Mouse (Mus musculus): ENCODE measurements around the gene Mcam. TPM values are rescaled to one million over a fixed set of nuclear protein-coding genes. Genes with fewer than 3 reads are reported as not detected.

The Mcam gene
- polyA plus RNA-seq, 1 experiment from 2014 or later, result 113 TPM

DNA sequence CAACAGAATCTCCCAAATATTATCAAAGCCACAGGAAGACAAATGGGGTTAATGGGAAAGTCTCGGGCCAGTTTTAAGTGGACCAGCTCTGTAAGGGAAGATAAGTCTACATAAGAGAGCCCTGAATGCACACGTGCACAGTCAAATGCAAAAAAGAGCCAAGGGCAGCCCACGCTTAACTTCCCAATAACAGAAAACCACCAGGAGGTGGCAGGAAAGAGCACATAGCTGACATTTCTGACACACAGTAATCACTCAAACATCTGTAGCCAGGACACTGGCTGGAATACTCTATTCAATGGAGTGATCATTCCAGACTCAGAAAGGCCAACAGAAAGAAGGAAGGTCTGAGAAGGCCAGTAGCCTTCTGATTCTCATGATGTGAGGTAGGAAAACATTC is 13.0 kb downstream of the Mcam start:
- DNase-seq (ENCODE audit: low spot score) (peak; percentile 34), ATAC-seq (peak; percentile 25; the same call in 1 of the 2 replicates)
- Histone ChIP-seq H3K4me1 (ENCODE audit: insufficient read depth, low read depth, low read length) (no peaks in the 10 kb centered on the region), H3K27me3 (replicated peaks; ENCODE audit: insufficient read depth, low read length) (no peaks in the 10 kb centered on the region), H3K9me3 (ENCODE audit: low read length) (no peaks in the 10 kb centered on the region), H3K27ac (ENCODE audit: low read length) (no peak overlapping the region), H3K36me3 (ENCODE audit: insufficient read depth, low read length) (no peaks in the 10 kb centered on the region; the same call in 1 of the 2 replicates), H3K4me3 (ENCODE audit: low read depth, low read length) (no peak overlapping the region), H3K9ac (replicated peaks; ENCODE audit: low read depth) (no peak overlapping the region), H3K4me2 (replicated peaks; ENCODE audit: low read depth, low read length) (no peak overlapping the region)
- 43% methylated on average over 3 of the region's 3 CpGs for WGBS
- TF ChIP-seq CTCF (IDR thresholded peaks at IDR 0.05) (peak; percentile 73), EP300 (IDR thresholded peaks at IDR 0.05) (no peak)

DNA sequence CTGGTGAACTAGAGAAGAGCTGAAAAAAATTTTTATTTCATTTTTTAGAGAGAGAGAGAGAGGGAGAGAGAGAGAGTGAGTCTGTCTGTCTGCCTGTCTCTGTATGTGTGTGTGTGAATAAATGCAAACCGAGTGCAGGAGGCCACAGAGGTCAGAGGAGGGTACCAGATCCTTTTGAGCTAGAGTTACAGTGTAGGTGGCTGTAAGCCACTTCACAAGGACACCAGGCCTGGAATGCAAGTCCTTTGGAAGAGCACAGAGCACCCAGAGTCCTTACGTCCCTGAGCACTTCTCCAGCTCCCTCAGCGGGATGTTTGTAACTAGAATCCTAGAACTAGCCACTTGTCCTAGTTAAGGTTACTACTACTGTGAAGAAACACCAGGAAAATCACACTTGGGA is 25.6 kb downstream of the Mcam start:
- 82% methylated on average over 3 of the region's 3 CpGs for WGBS
- TF ChIP-seq EP300 (IDR thresholded peaks at IDR 0.05) (no peak), CTCF (IDR thresholded peaks at IDR 0.05) (no peak)
- DNase-seq (ENCODE audit: low spot score), result no peak
- no peaks in the 10 kb centered on the region for H3K4me1 ChIP-seq (ENCODE audit: insufficient read depth, low read depth, low read length)
- H3K9me3 ChIP-seq (ENCODE audit: low read length), result no peaks in the 10 kb centered on the region
- H3K27me3 ChIP-seq (replicated peaks; ENCODE audit: insufficient read depth, low read length), result no peaks in the 10 kb centered on the region
- H3K27ac ChIP-seq (ENCODE audit: low read length), result no peak overlapping the region
- H3K4me2 ChIP-seq (replicated peaks; ENCODE audit: low read depth, low read length), result no peak overlapping the region
- peaks cover 28% of the 10 kb centered on the region for H3K36me3 ChIP-seq (ENCODE audit: insufficient read depth, low read length)
- no peak overlapping the region for H3K4me3 ChIP-seq (ENCODE audit: low read depth, low read length)
- no peak overlapping the region for H3K9ac ChIP-seq (replicated peaks; ENCODE audit: low read depth)
- ATAC-seq, result no peak

DNA sequence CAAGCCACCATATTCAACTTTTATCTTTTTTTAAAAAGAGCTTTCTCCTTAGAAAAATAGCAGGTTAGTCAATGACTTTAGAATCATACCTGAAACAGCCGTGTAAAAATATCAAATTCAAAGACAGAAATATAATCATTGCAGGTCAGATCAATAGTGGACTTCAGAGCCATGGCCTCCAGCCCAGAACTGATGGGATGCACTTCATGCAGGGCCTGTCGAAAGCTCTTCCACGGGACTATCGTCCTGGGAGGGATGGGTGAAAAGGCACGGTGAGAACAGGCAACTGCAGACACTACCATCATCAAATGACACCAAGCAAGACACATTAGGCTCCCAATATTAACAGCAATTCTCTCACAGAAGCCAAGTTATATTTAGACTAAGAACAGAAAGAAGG is 34.7 kb downstream of the Mcam start:
- H3K27me3 ChIP-seq (replicated peaks; ENCODE audit: insufficient read depth, low read length), result no peaks in the 10 kb centered on the region
- 84% methylated on average over 5 of the region's 5 CpGs for WGBS
- H3K9ac ChIP-seq (replicated peaks; ENCODE audit: low read depth), result no peak overlapping the region
- no peak overlapping the region for H3K27ac ChIP-seq (ENCODE audit: low read length)
- H3K4me2 ChIP-seq (replicated peaks; ENCODE audit: low read depth, low read length), result no peak overlapping the region
- no peak for DNase-seq (ENCODE audit: low spot score)
- ATAC-seq, result no peak
- TF ChIP-seq EP300 (IDR thresholded peaks at IDR 0.05) (no peak), CTCF (IDR thresholded peaks at IDR 0.05) (no peak)
- H3K4me3 ChIP-seq (ENCODE audit: low read depth, low read length), result no peak overlapping the region
- H3K36me3 ChIP-seq (ENCODE audit: insufficient read depth, low read length), result peaks cover 13% of the 10 kb centered on the region; the same call in 1 of the 2 replicates
- H3K9me3 ChIP-seq (ENCODE audit: low read length), result no peaks in the 10 kb centered on the region
- no peaks in the 10 kb centered on the region for H3K4me1 ChIP-seq (ENCODE audit: insufficient read depth, low read depth, low read length)

DNA sequence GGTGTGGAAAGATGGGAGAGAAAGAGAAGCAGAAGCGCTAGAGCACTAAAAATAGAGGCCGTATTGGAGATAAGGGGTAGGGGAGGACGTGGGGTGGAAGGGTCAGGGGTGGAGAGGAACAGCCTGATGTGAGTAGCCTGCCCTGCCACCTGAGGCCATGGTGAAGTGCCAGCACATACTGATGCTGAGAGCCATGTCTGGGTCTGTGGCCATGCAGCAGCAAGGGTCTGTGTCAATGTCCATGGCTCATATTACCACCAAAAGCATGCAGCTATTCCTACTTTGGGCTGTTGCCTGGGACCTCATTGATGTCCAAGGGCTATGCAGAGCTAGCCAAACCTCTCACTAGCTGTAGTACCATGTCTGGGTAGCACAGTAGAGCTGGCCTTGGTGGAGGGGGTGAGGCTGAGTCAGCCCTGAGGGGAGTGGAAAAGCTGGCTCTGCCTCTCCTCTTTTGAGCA is 36.5 kb downstream of the Mcam start:
- TF ChIP-seq CTCF (IDR thresholded peaks at IDR 0.05), result no peak
- TF ChIP-seq EP300 (IDR thresholded peaks at IDR 0.05), result no peak
- DNase-seq (ENCODE audit: low spot score), result no peak
- Histone ChIP-seq H3K27ac (ENCODE audit: low read length) (no peak overlapping the region), H3K4me1 (ENCODE audit: insufficient read depth, low read depth, low read length) (no peaks in the 10 kb centered on the region), H3K4me2 (replicated peaks; ENCODE audit: low read depth, low read length) (no peak overlapping the region), H3K36me3 (ENCODE audit: insufficient read depth, low read length) (peaks cover 13% of the 10 kb centered on the region; the same call in 1 of the 2 replicates), H3K27me3 (replicated peaks; ENCODE audit: insufficient read depth, low read length) (no peaks in the 10 kb centered on the region), H3K9me3 (ENCODE audit: low read length) (no peaks in the 10 kb centered on the region), H3K9ac (replicated peaks; ENCODE audit: low read depth) (no peak overlapping the region), H3K4me3 (ENCODE audit: low read depth, low read length) (no peak overlapping the region)
- ATAC-seq, result no peak
- WGBS, result 77% methylated on average over 3 of the region's 3 CpGs

DNA sequence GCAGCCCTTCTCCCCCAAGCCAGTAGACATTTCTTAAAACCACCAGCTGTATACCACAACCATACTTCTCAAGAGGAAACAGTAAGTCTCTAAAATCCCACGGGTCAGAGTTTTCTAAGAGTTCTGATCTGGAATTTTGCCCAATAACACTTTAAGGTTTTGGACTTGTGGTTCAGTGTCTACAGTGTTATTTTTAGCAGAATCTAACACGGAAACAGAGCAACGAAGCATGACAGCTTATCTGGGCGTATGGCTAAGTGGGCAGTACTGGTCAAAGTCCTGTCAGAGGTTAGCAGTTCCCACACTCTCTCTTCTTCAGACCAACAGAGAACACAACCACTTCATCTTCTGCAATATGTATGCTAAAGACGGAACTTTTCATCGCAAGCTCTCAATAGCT is 41.3 kb downstream of the Mcam start:
- Histone ChIP-seq H3K4me2 (replicated peaks; ENCODE audit: low read depth, low read length) (no peak overlapping the region), H3K36me3 (ENCODE audit: insufficient read depth, low read length) (peaks cover 5% of the 10 kb centered on the region; the same call in 1 of the 2 replicates), H3K4me1 (ENCODE audit: insufficient read depth, low read depth, low read length) (no peaks in the 10 kb centered on the region), H3K4me3 (ENCODE audit: low read depth, low read length) (no peak overlapping the region), H3K27me3 (replicated peaks; ENCODE audit: insufficient read depth, low read length) (no peaks in the 10 kb centered on the region), H3K9ac (replicated peaks; ENCODE audit: low read depth) (no peak overlapping the region), H3K27ac (ENCODE audit: low read length) (peak overlapping the region; percentile 14; the same call in 1 of the 2 replicates), H3K9me3 (ENCODE audit: low read length) (no peaks in the 10 kb centered on the region)
- no peak for TF ChIP-seq CTCF (IDR thresholded peaks at IDR 0.05)
- TF ChIP-seq EP300 (IDR thresholded peaks at IDR 0.05), result no peak
- DNase-seq (ENCODE audit: low spot score) (peak; percentile 44), ATAC-seq (no peak)
- WGBS, result 23% methylated on average over 6 of the region's 6 CpGs

DNA sequence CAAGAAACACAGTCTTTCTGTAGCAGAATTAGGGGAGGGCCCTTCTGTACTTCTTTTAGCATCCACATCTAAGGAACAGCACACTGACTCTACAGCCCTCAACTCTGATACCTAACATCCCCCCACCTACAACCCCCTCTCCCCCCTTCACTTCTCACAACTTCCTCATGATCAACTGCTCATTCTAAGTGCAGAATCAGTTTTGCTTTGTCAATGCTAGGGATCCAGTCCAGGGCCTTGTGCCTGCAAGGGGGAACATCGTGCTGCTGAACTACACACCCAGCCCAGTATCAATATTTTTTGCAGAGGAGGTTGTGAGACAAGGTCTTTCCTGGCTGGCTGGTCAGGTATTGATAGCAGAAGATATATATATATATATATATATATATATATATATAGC is 41.7 kb downstream of the Mcam start:
- no peak for TF ChIP-seq CTCF (IDR thresholded peaks at IDR 0.05)
- no peak for TF ChIP-seq EP300 (IDR thresholded peaks at IDR 0.05)
- no peak for DNase-seq (ENCODE audit: low spot score)
- H3K9ac ChIP-seq (replicated peaks; ENCODE audit: low read depth), result no peak overlapping the region
- no peak overlapping the region for H3K4me3 ChIP-seq (ENCODE audit: low read depth, low read length)
- no peaks in the 10 kb centered on the region for H3K9me3 ChIP-seq (ENCODE audit: low read length)
- ATAC-seq, result no peak
- H3K27ac ChIP-seq (ENCODE audit: low read length), result peak overlapping the region; percentile 14; the same call in 1 of the 2 replicates
- no peaks in the 10 kb centered on the region for H3K27me3 ChIP-seq (replicated peaks; ENCODE audit: insufficient read depth, low read length)
- H3K4me1 ChIP-seq (ENCODE audit: insufficient read depth, low read depth, low read length), result no peaks in the 10 kb centered on the region
- no peak overlapping the region for H3K4me2 ChIP-seq (replicated peaks; ENCODE audit: low read depth, low read length)
- 82% methylated on average over 1 of the region's 1 CpGs for WGBS
- H3K36me3 ChIP-seq (ENCODE audit: insufficient read depth, low read length), result peaks cover 5% of the 10 kb centered on the region; the same call in 1 of the 2 replicates

DNA sequence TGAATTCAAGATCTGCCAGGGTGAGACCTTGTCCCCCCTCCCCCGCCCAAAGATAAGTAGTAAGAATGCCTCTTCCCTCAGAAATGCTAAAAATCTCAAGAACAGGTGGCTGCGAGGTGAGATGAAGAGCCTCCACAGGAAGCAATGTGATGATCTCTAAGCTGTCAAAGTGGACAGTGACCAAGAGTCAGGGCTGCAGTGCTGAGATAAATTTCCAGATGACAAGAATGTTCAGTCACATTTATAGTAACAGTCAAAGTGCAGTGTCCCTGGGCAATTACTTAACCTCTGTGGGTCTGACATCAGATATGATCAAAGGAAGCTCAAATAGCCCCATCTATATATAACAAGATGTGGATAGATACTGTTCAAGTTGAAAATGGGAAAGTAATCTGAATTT is 43.1 kb downstream of the Mcam start:
- Histone ChIP-seq H3K9ac (replicated peaks; ENCODE audit: low read depth) (no peak overlapping the region), H3K9me3 (ENCODE audit: low read length) (no peaks in the 10 kb centered on the region), H3K4me1 (ENCODE audit: insufficient read depth, low read depth, low read length) (no peaks in the 10 kb centered on the region), H3K4me3 (ENCODE audit: low read depth, low read length) (no peak overlapping the region), H3K36me3 (ENCODE audit: insufficient read depth, low read length) (no peaks in the 10 kb centered on the region), H3K27ac (ENCODE audit: low read length) (no peak overlapping the region), H3K27me3 (replicated peaks; ENCODE audit: insufficient read depth, low read length) (no peaks in the 10 kb centered on the region), H3K4me2 (replicated peaks; ENCODE audit: low read depth, low read length) (no peak overlapping the region)
- no peak for ATAC-seq
- WGBS, result 54% methylated on average over 2 of the region's 2 CpGs
- TF ChIP-seq CTCF (IDR thresholded peaks at IDR 0.05) (no peak), EP300 (IDR thresholded peaks at IDR 0.05) (no peak)
- no peak for DNase-seq (ENCODE audit: low spot score)

Data from lung, postnatal 0 days (tissue).